22 mouse cellular contexts compared by ENCODE assay signal in genomic region chr5:132982866-132983265, GRCm38 (mm10).
DNase-seq lines count a peak whose midpoint lies in the region; ATAC-seq lines count a peak whose summit lies in the region.
"Had no signal": no experiment of that assay in that cellular context is flagged by ENCODE, and none has a peak within 500 bp of the region (broad histone marks: within the 10 kb centered on the region; RNA-seq: fewer than 3 reads in every experiment).

No protein-coding gene starts in this region.

- WGBS in kidney, embryonic 15.5 days: 75% methylated on average over 7 of the region's 7 CpGs
- WGBS in kidney, embryonic 16.5 days: 67% methylated on average over 7 of the region's 7 CpGs

- peak; percentile 30 for DNase-seq in kidney, adult 11 months
- peak; percentile 35 to 60 for DNase-seq in kidney, postnatal 25 days
- DNase-seq in embryo, embryonic 11 days: no peak
- DNase-seq in lung, postnatal 25 days (ENCODE audit: low spot score): no peak
- DNase-seq: adrenal gland, adult 2 months; adrenal gland, postnatal 36 days; B cell, adult 2 months; cerebellum, adult 2 months; cerebellum, postnatal 10 days; gastrocnemius, postnatal 36 days; heart, adult 11 months; heart, postnatal 10 days; heart, postnatal 4 days had no signal

- no peak overlapping the region for H3K4me3 ChIP-seq in kidney, embryonic 15.5 days (replicated peaks)
- H3K4me3 ChIP-seq in kidney, embryonic 16.5 days (ENCODE audit: low read length): no peak overlapping the region
- H3K4me3 ChIP-seq: embryonic facial prominence, embryonic 15.5 days; erythroblast, embryonic 14.5 days; forebrain, embryonic 15.5 days; hindbrain, embryonic 12.5 days had no signal

- no peaks in the 10 kb centered on the region for H3K27me3 ChIP-seq in kidney, embryonic 15.5 days
- H3K27me3 ChIP-seq in kidney, embryonic 16.5 days (ENCODE audit: insufficient read depth, low read length): no peaks in the 10 kb centered on the region
- H3K27me3 ChIP-seq: embryonic facial prominence, embryonic 15.5 days; forebrain, embryonic 15.5 days; hindbrain, embryonic 12.5 days had no signal

- H3K27ac ChIP-seq in kidney, embryonic 15.5 days: no peak overlapping the region
- no peak overlapping the region for H3K27ac ChIP-seq in kidney, embryonic 16.5 days (ENCODE audit: low read length)
- H3K27ac ChIP-seq: embryonic facial prominence, embryonic 15.5 days; forebrain, embryonic 15.5 days; hindbrain, embryonic 12.5 days had no signal

- no peak overlapping the region for H3K4me2 ChIP-seq in kidney, embryonic 15.5 days
- H3K4me2 ChIP-seq in kidney, embryonic 16.5 days (replicated peaks; ENCODE audit: low read depth, low read length): no peak overlapping the region
- H3K4me2 ChIP-seq: embryonic facial prominence, embryonic 15.5 days; forebrain, embryonic 15.5 days; hindbrain, embryonic 12.5 days had no signal

- H3K9me3 ChIP-seq in kidney, embryonic 15.5 days (replicated peaks): no peaks in the 10 kb centered on the region
- peaks cover 3% of the 10 kb centered on the region; the same call in 1 of the 2 replicates for H3K9me3 ChIP-seq in kidney, embryonic 16.5 days (ENCODE audit: low read length)
- H3K9me3 ChIP-seq: embryonic facial prominence, embryonic 15.5 days; forebrain, embryonic 15.5 days; hindbrain, embryonic 12.5 days had no signal

- no peak overlapping the region for H3K9ac ChIP-seq in kidney, embryonic 15.5 days
- H3K9ac ChIP-seq in kidney, embryonic 16.5 days (replicated peaks; ENCODE audit: low read length): no peak overlapping the region
- H3K9ac ChIP-seq: embryonic facial prominence, embryonic 15.5 days; forebrain, embryonic 15.5 days; hindbrain, embryonic 12.5 days had no signal

- ATAC-seq in kidney, embryonic 15.5 days (replicated peaks; ENCODE audit: low FRiP score): no peak
- ATAC-seq in kidney, embryonic 16.5 days (ENCODE audit: low FRiP score, low TSS enrichment): peak; percentile 49; the same call in 1 of the 2 replicates
- ATAC-seq in monocyte, adult 5-6 weeks (replicated peaks; ENCODE audit: insufficient number of reproducible peaks, low FRiP score, low TSS enrichment, poor library complexity, severe bottlenecking): no peak
- ATAC-seq: CD4-positive, CD25-positive, alpha-beta regulatory T cell, adult 4 months; forebrain, embryonic 15.5 days had no signal

- no peaks in the 10 kb centered on the region for H3K4me1 ChIP-seq in kidney, embryonic 15.5 days
- no peaks in the 10 kb centered on the region for H3K4me1 ChIP-seq in kidney, embryonic 16.5 days (ENCODE audit: insufficient read depth, low read length)
- H3K4me1 ChIP-seq: embryonic facial prominence, embryonic 15.5 days; forebrain, embryonic 15.5 days; hindbrain, embryonic 12.5 days had no signal

- H3K36me3 ChIP-seq in kidney, embryonic 15.5 days: no peaks in the 10 kb centered on the region
- no peaks in the 10 kb centered on the region for H3K36me3 ChIP-seq in kidney, embryonic 16.5 days (ENCODE audit: insufficient read depth, low read length)
- H3K36me3 ChIP-seq: embryonic facial prominence, embryonic 15.5 days; forebrain, embryonic 15.5 days; G1E; hindbrain, embryonic 12.5 days had no signal

Comparison
In these comparisons a context has a peak if more than half of its experiments do, and no peak if none do; other contexts are left out.
1. DNase-seq: peak in kidney, adult 11 months (single experiment) and kidney, postnatal 25 days (2 of 2); none in embryo, embryonic 11 days (single experiment) and lung, postnatal 25 days (single experiment).